Mouse (Mus musculus): ENCODE results near the gene Ryr2. TPM values are rescaled to one million over a fixed set of nuclear protein-coding genes. Genes with fewer than 3 reads are reported as not detected.

Gene Ryr2
- total RNA-seq, 2 experiments from 2014 or later: 0.31 to 0.32 TPM

- DNase-seq: no peak
Observed at GRCm38 (mm10) chr13:12094569-12094968, 12.2 kb downstream of the Ryr2 start.

GRCm38 (mm10) chr13:12093146-12093545, 13.6 kb downstream of the Ryr2 start:
- DNase-seq: no peak

- DNase-seq: no peak
Observed at GRCm38 (mm10) chr13:12092379-12093107, 14.2 kb downstream of the Ryr2 start.

GRCm38 (mm10) chr13:12084112-12084475, 22.7 kb downstream of the Ryr2 start:
- DNase-seq: no peak

GRCm38 (mm10) chr13:12083443-12084111, 23.2 kb downstream of the Ryr2 start:
- no peak for DNase-seq

- no peak for DNase-seq
Observed at GRCm38 (mm10) chr13:12080590-12080989, 26.2 kb downstream of the Ryr2 start.

- DNase-seq: no peak
Observed at GRCm38 (mm10) chr13:12079536-12079935, 27.2 kb downstream of the Ryr2 start.

- no peak for DNase-seq
Observed at GRCm38 (mm10) chr13:12074897-12075296, 31.8 kb downstream of the Ryr2 start.

- no peak for DNase-seq
Observed at GRCm38 (mm10) chr13:12072571-12072970, 34.2 kb downstream of the Ryr2 start.

- DNase-seq: no peak
Observed at GRCm38 (mm10) chr13:12072112-12072511, 34.6 kb downstream of the Ryr2 start.

- no peak for DNase-seq
Observed at GRCm38 (mm10) chr13:12070157-12071129, 36.3 kb downstream of the Ryr2 start.

GRCm38 (mm10) chr13:12064576-12064975, 42.2 kb downstream of the Ryr2 start:
- no peak for DNase-seq

GRCm38 (mm10) chr13:12063561-12063960, 43.2 kb downstream of the Ryr2 start:
- DNase-seq: no peak

- DNase-seq: no peak
Observed at GRCm38 (mm10) chr13:12057357-12057771, 49.4 kb downstream of the Ryr2 start.

GRCm38 (mm10) chr13:12055913-12056312, 50.8 kb downstream of the Ryr2 start:
- no peak for DNase-seq

- no peak for DNase-seq
Observed at GRCm38 (mm10) chr13:12053910-12054309, 52.8 kb downstream of the Ryr2 start.

GRCm38 (mm10) chr13:12050809-12051208, 55.9 kb downstream of the Ryr2 start:
- DNase-seq: no peak

- DNase-seq: no peak
Observed at GRCm38 (mm10) chr13:12047059-12047458, 59.7 kb downstream of the Ryr2 start.

GRCm38 (mm10) chr13:12044751-12045150, 62.0 kb downstream of the Ryr2 start:
- no peak for DNase-seq

GRCm38 (mm10) chr13:12042891-12043491, 63.8 kb downstream of the Ryr2 start:
- no peak for DNase-seq

- no peak for DNase-seq
Observed at GRCm38 (mm10) chr13:12039967-12040366, 66.8 kb downstream of the Ryr2 start.

GRCm38 (mm10) chr13:12038676-12039075, 68.1 kb downstream of the Ryr2 start:
- DNase-seq: no peak

All from gastrocnemius, postnatal 25 days (tissue).